Mouse (Mus musculus): ENCODE data around the gene Zc3h18. TPM values are rescaled to one million over a fixed set of nuclear protein-coding genes. Genes with fewer than 3 reads are reported as not detected.
A peak's percentile ranks its signal among the peaks of the same experiment; 100 is the strongest.

Zc3h18 gene
- polyA plus RNA-seq, 1 experiment from 2014 or later: 20.4 TPM

DNA sequence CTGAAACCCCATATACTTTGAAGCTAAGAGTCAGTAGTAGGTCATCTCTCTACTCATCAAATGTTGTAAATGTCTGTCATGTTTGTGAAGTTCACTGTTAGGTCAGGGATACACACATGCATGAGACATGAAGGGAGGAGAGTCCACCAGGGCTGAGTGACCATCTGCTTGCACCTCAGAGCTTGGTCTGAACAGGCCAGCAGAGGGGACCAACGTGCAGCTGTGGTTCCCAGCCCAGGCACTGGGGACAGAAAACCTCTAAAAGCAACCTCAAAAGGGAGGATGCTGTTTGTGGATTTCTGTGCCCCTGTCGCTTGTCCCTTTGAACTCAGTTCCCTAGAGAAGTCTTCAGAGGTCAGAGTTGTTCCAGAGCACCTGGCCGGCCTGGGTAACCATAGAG, 68.8 kb downstream of the Zc3h18 start:
- H3K9me3 ChIP-seq (ENCODE audit: control insufficient read depth, low read length): no peaks in the 10 kb centered on the region
- no peak overlapping the region; the same call in 1 of the 2 replicates for H3K4me3 ChIP-seq (ENCODE audit: low read depth, low read length)
- 0 out of 2 replicates have a peak overlapping the region, but pooled peaks have one; percentile 86 for H3K9ac ChIP-seq (replicated peaks; ENCODE audit: low read depth, low read length)
- 76% methylated on average over 3 of the region's 3 CpGs for WGBS
- H3K4me2 ChIP-seq (ENCODE audit: low read depth, low read length): peak overlapping the region; percentile 54
- peaks cover 22% of the 10 kb centered on the region for H3K4me1 ChIP-seq (ENCODE audit: control insufficient read depth, insufficient read depth, low read length)
- no peaks in the 10 kb centered on the region for H3K36me3 ChIP-seq (ENCODE audit: control insufficient read depth, insufficient read depth, low read length)
- peak overlapping the region; percentile 97; the same call in 1 of the 2 replicates for H3K27ac ChIP-seq (ENCODE audit: low read depth, low read length)
- ATAC-seq (ENCODE audit: low read depth): no peak
- no peaks in the 10 kb centered on the region for H3K27me3 ChIP-seq (ENCODE audit: control insufficient read depth, insufficient read depth, low read length)

DNA sequence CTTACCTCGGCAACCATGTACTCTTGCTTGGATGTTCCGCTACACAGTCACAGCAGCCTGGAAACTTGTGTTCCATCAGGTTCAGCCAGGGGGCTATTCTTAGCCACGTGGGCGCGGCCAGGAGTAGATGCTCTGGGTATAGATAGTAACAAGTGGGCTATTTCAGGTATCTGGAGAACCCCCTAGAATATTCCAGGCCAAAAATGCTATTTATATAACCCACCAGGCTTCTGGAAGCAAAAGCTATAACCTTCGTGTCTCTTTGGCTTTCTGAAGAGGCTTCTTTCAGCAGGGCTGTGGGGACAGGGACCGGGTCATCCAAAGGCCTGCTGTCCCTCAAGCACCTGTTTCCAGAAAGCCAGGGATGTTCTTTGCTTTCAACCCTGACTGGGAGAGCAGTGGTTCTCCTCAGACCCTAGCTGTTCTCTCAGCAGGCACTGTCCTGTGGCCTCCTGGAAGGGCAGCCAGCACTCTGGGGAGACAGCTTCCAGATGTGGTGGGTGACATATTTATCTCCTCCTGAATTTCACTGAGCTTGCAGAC, 74.8 kb downstream of the Zc3h18 start:
- H3K36me3 ChIP-seq (ENCODE audit: control insufficient read depth, insufficient read depth, low read length): no peaks in the 10 kb centered on the region
- H3K27ac ChIP-seq (ENCODE audit: low read depth, low read length): no peak overlapping the region
- H3K9me3 ChIP-seq (ENCODE audit: control insufficient read depth, low read length): no peaks in the 10 kb centered on the region
- no peak overlapping the region for H3K9ac ChIP-seq (replicated peaks; ENCODE audit: low read depth, low read length)
- H3K4me2 ChIP-seq (ENCODE audit: low read depth, low read length): no peak overlapping the region
- WGBS: 87% methylated on average over 7 of the region's 7 CpGs
- no peak for ATAC-seq (ENCODE audit: low read depth)
- no peak overlapping the region for H3K4me3 ChIP-seq (ENCODE audit: low read depth, low read length)
- H3K4me1 ChIP-seq (ENCODE audit: control insufficient read depth, insufficient read depth, low read length): no peaks in the 10 kb centered on the region
- H3K27me3 ChIP-seq (ENCODE audit: control insufficient read depth, insufficient read depth, low read length): no peaks in the 10 kb centered on the region

DNA sequence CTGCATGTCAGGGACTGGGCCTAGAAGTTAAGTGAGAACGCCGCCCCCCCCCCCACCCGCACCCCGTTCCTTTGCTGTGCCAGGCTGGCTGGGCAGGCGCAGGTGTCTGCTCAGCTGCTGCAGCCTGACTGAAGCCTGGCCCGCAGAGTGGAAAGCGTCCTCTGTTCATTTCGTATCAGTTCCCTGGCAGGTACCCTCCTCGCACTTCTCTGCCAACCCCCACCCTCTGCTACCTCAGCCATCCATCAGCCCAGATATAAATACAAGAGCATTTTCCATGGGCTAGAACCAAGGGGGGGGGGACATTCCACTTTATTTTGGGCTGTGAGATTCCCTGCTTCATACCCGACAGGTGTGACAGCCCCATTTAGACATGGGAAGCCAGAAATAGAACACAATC, 75.7 kb downstream of the Zc3h18 start:
- WGBS: 96% methylated on average over 10 of the region's 10 CpGs
- no peak overlapping the region for H3K27ac ChIP-seq (ENCODE audit: low read depth, low read length)
- H3K9me3 ChIP-seq (ENCODE audit: control insufficient read depth, low read length): no peaks in the 10 kb centered on the region
- no peak for ATAC-seq (ENCODE audit: low read depth)
- no peak overlapping the region for H3K4me2 ChIP-seq (ENCODE audit: low read depth, low read length)
- H3K36me3 ChIP-seq (ENCODE audit: control insufficient read depth, insufficient read depth, low read length): no peaks in the 10 kb centered on the region
- H3K4me1 ChIP-seq (ENCODE audit: control insufficient read depth, insufficient read depth, low read length): no peaks in the 10 kb centered on the region
- no peak overlapping the region for H3K9ac ChIP-seq (replicated peaks; ENCODE audit: low read depth, low read length)
- H3K27me3 ChIP-seq (ENCODE audit: control insufficient read depth, insufficient read depth, low read length): no peaks in the 10 kb centered on the region
- no peak overlapping the region for H3K4me3 ChIP-seq (ENCODE audit: low read depth, low read length)

DNA sequence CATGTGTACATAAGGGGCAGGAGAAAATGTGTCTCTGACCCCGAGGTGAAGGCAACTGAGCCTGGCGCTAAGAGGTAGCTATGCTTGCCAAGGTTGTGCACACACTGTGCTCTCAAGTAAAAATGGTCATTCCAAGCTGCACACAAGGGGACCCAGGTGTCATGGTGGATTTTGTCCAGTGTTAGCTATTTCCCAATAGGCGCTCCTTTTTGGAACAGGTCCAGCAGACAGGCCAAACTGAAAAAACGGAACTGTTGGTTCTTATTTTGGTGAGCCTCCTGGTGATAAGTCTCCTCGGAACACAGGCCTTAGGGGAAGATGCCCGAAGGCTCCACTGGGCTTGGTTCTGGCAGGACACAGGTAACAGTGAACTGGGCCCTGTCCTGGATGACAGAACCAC, 78.0 kb downstream of the Zc3h18 start:
- Histone ChIP-seq H3K27me3 (ENCODE audit: control insufficient read depth, insufficient read depth, low read length) (peaks cover 1% of the 10 kb centered on the region), H3K4me3 (ENCODE audit: low read depth, low read length) (no peak overlapping the region), H3K9ac (replicated peaks; ENCODE audit: low read depth, low read length) (no peak overlapping the region), H3K36me3 (ENCODE audit: control insufficient read depth, insufficient read depth, low read length) (no peaks in the 10 kb centered on the region), H3K27ac (ENCODE audit: low read depth, low read length) (no peak overlapping the region), H3K9me3 (ENCODE audit: control insufficient read depth, low read length) (no peaks in the 10 kb centered on the region), H3K4me1 (ENCODE audit: control insufficient read depth, insufficient read depth, low read length) (no peaks in the 10 kb centered on the region), H3K4me2 (ENCODE audit: low read depth, low read length) (no peak overlapping the region)
- ATAC-seq (ENCODE audit: low read depth): no peak
- 93% methylated on average over 6 of the region's 6 CpGs for WGBS

DNA sequence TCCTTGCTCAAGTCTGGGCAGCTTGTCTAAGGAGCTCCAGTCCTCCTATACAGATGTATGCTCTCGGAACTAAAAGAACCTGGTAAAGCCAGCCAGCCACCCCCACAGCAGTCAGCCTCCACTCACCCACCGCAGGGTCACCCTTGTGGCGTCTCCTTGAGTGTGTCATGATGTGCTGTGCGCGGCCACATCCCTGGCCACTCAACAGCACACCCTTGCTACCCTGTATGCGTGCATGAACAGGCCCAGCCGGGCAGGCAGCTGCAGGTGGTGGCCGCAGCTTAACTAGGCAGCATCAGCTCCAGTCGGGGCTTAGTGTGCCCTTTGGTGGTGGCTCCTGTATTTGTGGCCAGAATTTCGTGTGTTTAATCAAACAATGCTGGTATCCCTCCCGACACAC, 80.8 kb downstream of the Zc3h18 start:
- H3K27ac ChIP-seq (ENCODE audit: low read depth, low read length): no peak overlapping the region
- WGBS: 77% methylated on average over 11 of the region's 11 CpGs
- no peaks in the 10 kb centered on the region for H3K36me3 ChIP-seq (ENCODE audit: control insufficient read depth, insufficient read depth, low read length)
- H3K4me3 ChIP-seq (ENCODE audit: low read depth, low read length): no peak overlapping the region
- H3K4me1 ChIP-seq (ENCODE audit: control insufficient read depth, insufficient read depth, low read length): peaks cover 9% of the 10 kb centered on the region
- H3K27me3 ChIP-seq (ENCODE audit: control insufficient read depth, insufficient read depth, low read length): peaks cover 20% of the 10 kb centered on the region
- ATAC-seq (ENCODE audit: low read depth): no peak
- H3K9ac ChIP-seq (replicated peaks; ENCODE audit: low read depth, low read length): no peak overlapping the region
- no peaks in the 10 kb centered on the region for H3K9me3 ChIP-seq (ENCODE audit: control insufficient read depth, low read length)
- H3K4me2 ChIP-seq (ENCODE audit: low read depth, low read length): no peak overlapping the region

DNA sequence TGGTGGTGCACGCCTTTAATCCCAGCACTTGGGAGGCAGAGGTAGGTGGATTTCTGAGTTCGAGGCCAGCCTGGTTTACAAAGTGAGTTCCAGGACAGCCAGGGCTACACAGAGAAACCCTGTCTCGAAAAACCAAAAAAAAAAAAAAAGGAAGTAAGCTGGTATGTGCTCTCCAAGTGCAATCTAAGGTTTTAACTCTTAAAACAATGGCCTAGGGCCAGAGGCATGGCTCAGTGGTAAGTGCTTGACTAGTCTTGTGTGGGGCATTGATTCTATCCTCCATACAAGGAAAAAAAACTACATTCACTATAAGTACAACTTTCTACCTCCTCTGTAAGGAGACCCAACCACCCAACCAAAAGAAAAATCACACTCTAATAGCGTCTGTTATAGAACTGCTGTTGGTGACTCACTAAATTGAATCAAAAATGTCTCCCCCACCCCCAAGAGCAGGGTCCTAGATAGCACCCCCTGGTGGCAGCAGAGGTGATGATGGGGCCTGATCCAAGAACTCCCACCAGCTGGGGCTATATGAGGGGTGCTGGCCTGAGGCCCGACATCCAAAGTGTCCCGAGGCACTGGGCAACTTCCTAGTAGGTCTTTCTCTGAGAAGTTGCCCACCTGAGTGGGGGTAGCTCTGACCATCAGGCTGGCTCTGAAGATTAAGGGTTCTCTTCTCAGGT, 83.0 kb downstream of the Zc3h18 start:
- H3K27me3 ChIP-seq (ENCODE audit: control insufficient read depth, insufficient read depth, low read length): peaks cover 20% of the 10 kb centered on the region
- 60% methylated on average over 6 of the region's 6 CpGs for WGBS
- H3K4me1 ChIP-seq (ENCODE audit: control insufficient read depth, insufficient read depth, low read length): peaks cover 9% of the 10 kb centered on the region
- ATAC-seq (ENCODE audit: low read depth): no peak
- H3K4me2 ChIP-seq (ENCODE audit: low read depth, low read length): no peak overlapping the region
- no peak overlapping the region for H3K9ac ChIP-seq (replicated peaks; ENCODE audit: low read depth, low read length)
- H3K27ac ChIP-seq (ENCODE audit: low read depth, low read length): no peak overlapping the region
- no peaks in the 10 kb centered on the region for H3K36me3 ChIP-seq (ENCODE audit: control insufficient read depth, insufficient read depth, low read length)
- H3K9me3 ChIP-seq (ENCODE audit: control insufficient read depth, low read length): no peaks in the 10 kb centered on the region
- no peak overlapping the region for H3K4me3 ChIP-seq (ENCODE audit: low read depth, low read length)

DNA sequence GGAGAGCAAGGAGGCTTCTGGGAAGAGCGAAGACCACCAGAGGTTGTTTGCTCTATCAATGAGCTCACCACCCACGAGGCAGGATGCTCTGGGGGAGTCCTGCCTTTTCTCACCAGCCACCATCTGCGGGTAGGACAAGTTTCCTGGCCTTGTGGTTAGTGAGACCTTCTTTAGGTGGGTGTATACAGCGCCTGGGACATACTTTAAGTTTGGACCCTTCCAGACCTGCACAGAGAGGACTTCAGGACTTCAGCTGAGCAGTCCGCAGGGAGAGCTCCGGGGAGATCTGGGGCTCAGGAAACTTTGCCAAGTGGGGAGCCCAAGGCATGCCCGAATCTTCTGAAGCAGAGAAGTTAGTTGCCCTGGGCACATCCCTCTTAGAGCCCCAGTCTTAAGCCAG, 83.6 kb downstream of the Zc3h18 start:
- peak overlapping the region; percentile 58; the same call in 1 of the 2 replicates for H3K4me2 ChIP-seq (ENCODE audit: low read depth, low read length)
- H3K27me3 ChIP-seq (ENCODE audit: control insufficient read depth, insufficient read depth, low read length): peaks cover 20% of the 10 kb centered on the region
- H3K9me3 ChIP-seq (ENCODE audit: control insufficient read depth, low read length): no peaks in the 10 kb centered on the region
- no peak overlapping the region for H3K27ac ChIP-seq (ENCODE audit: low read depth, low read length)
- peak overlapping the region; percentile 33; the same call in 1 of the 2 replicates for H3K4me3 ChIP-seq (ENCODE audit: low read depth, low read length)
- H3K4me1 ChIP-seq (ENCODE audit: control insufficient read depth, insufficient read depth, low read length): peaks cover 9% of the 10 kb centered on the region
- ATAC-seq (ENCODE audit: low read depth): no peak
- H3K9ac ChIP-seq (replicated peaks; ENCODE audit: low read depth, low read length): no peak overlapping the region
- WGBS: 30% methylated on average over 7 of the region's 7 CpGs
- no peaks in the 10 kb centered on the region for H3K36me3 ChIP-seq (ENCODE audit: control insufficient read depth, insufficient read depth, low read length)

DNA sequence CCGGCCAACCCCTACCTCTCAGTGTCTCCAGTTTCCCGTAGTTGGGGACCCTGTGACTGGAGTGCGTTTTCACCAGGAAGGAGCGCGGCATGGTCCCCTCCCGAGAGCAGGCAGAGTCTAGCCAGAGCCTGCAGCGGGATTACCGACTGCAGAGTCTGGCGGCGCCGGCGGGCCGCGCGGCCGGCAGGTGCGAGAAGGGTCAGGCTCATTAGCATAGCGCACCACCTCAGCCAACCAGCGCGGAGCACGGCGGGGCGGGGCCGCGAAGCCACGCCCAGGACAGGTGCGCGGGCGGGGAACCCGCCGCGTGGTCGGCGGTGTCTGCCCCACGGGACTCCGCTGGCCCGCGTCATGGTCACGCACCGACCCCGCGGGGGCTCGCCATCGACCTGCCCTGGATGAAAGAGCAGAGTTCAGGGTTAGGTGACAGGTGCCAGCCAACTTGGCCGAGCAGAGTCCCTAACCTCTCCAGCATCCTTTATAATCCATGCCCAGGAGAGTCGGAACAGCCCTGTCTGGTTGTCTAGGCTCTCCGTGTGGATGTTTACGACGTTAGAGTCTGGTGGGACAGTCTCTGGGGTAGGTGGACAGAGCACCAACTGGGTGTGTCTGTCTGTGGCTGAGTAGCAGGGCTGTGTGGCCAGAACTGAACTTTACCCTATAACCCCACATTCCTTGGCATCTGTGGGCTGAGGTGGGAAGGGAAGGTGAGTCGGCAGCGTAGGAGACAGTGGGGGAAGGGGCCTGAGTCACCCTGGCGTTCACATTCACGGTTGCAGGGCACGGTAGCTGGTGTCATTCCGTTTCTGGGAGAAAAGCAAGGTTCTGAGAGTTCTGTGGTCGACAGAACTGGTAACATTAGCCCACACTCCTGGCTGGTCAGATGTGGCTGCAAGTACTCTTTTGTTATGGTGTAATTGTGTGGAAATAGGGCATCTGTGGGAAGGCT, 84.4 kb downstream of the Zc3h18 start, which contains the start of gene Snai3:
Snai3 (minus strand) TSS at position 210 of the 949 bp plus-strand sequence.
- Histone ChIP-seq H3K4me3 (ENCODE audit: low read depth, low read length) (peak within 1 kb of the TSS; percentile 33), H3K36me3 (ENCODE audit: control insufficient read depth, insufficient read depth, low read length) (no peaks in the 10 kb centered on the region), H3K27me3 (ENCODE audit: control insufficient read depth, insufficient read depth, low read length) (peaks cover 20% of the 10 kb centered on the region), H3K27ac (ENCODE audit: low read depth, low read length) (no peak within 1 kb of the TSS), H3K9me3 (ENCODE audit: control insufficient read depth, low read length) (no peaks in the 10 kb centered on the region), H3K9ac (replicated peaks; ENCODE audit: low read depth, low read length) (no peak within 1 kb of the TSS), H3K4me1 (ENCODE audit: control insufficient read depth, insufficient read depth, low read length) (peaks cover 9% of the 10 kb centered on the region), H3K4me2 (ENCODE audit: low read depth, low read length) (peak within 1 kb of the TSS; percentile 58)
- 2% methylated on average over 53 of the region's 56 CpGs for WGBS
- ATAC-seq (ENCODE audit: low read depth): 0 out of 2 replicates have a peak, but pooled peaks have one; percentile 31
